Mouse (Mus musculus) retina, postnatal 7 days (tissue): ENCODE measurements around the gene St6gal1.
"Not testable (repeated sequence)": the region's sequence is repeated elsewhere in the genome, so short reads cannot be mapped to it uniquely, and the experiment has no call there.

Experiments used
- DNase-seq: peaks from one replicate; pipeline ENCODE4 v3.0.0-alpha.2; 2012; ENCODE audit warnings: low read depth, low spot score

St6gal1 gene

DNA sequence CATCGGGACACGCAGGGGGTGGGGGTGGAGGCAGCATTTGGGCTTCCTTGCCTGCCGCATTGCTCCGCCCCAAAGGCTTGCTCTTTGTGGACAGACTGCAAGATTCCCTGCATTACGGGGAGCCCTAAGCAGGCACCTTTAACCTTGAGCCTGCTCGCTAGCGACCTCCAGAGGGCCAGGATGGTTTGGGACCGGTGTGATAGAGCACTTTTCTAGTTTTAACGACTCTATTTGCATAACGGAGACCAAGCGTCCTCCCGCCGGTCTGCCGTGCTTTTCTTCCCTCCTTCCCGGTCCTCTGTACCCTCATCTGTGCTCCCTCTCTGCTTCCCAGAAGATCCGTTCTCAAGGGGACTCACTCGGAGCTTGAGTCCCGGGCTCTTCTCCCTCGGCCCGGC lies at the start of gene St6gal1:
St6gal1 (plus strand) TSS at position 70 of the 398 bp plus-strand sequence.
- no peak for DNase-seq

DNA sequence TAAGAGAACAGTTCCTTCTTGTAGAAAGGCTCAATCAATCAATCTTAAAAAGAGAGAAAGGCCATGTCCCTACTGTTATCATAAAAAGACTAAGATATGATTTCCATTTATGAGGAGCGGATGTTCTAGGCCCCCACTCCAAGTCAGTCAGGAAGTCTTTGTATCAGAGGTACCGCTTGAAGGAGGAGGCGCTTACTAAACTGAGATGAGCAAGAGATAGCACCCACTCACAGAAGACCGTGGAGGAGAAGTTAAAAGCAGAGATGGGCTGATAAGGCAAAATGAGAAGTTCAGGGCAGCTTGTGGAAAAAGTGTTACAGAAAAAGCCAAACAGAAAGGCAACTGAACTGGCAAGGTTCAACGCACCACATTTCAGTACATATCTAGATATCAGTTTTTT lies 49.7 kb upstream of the St6gal1 start:
- no peak for DNase-seq

DNA sequence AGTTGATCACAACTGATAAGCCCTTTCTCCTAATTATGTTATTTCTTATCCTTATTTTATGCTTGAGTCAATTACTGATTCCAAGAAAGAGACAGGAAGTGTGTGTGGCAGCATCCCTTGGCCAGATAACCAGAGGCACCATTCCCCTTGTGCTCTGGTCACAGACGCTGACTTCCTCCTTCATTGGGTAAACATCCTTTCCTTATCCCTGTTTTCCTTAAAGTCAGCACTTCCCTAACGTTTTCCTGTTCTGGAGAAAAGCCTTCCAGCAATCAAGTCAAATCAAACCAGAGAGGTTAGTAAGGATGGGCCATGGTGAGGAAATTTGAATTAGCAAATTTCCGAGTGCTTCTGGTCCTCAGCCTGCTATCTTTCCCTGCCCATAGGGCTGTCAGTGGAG lies 48.6 kb upstream of the St6gal1 start:
- no peak for DNase-seq

DNA sequence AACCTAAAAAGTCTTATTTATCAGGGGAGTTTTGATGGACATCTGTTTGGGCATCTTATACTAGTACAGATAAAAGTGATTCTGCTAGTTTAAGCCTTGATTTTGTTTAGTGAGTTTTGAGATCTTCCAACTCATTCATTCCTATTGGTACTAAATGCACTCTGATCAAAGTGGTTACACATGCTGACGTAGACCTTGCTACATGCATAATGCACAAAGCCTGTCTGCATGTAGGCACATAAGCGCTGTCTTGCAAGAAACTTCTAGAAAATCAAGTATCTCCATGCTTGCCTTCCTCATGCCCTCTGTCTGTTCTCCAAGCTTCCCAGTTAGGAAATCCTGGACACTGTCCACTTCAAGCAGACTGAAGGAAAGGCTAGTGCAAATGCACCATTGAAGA lies 46.7 kb upstream of the St6gal1 start:
- DNase-seq: no peak

DNA sequence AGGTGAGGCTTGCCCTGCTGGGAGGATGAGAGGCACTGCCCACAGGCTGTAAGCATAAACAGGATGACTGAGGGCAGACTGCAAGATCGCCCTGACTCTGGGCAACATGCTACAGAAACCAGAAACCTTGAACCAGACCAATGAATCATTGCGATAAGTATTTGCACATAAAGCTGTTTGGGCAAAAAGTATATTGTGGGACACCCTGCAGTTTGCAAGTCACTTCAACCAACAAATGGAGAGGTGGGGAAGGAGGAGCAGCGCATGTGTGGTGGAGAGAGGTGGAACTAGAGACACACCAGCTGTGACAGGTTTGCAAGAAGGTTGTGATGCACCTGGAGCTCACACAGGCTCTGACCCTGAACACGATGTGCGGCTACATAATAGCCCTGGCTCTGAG lies 45.7 kb upstream of the St6gal1 start:
- DNase-seq: no peak

DNA sequence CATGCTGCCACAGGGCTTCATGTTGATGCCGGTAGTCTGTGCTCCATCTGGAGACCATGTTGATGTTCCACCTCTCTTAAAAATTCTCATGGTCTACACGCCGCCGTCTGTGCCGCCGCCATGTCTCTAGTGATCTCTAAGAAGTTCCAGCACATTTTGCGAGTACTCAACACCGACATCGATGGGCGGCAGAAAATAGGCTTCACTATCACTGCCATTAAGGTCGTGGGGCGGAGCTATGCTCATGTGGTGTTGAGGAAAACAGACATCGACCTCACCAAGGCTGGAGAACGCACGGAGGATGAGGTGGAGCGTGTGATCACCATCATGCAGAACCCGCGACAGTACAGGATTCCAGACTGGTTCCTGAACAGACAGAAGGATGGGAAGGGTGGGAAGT lies 45.1 kb upstream of the St6gal1 start:
- not testable (repeated sequence) for DNase-seq

DNA sequence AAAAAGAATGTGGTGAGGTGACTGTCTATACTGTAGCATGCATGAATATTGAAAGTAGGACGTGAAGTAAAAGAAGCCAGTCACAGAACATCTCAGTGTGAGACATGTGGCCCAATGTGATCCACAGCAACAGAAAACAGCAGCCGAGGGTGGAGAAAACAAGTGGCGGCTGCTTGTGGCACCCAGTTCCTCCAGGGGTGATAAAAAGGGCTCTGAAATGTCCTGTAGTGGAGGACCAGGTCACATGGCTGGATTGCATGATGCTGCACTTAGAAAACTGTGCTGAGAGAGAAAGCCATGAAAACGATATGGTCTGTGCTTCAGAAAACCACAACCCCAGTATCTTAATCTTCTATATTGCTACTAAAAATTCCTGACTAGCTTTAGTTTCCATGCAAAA lies 43.5 kb upstream of the St6gal1 start:
- DNase-seq: no peak

DNA sequence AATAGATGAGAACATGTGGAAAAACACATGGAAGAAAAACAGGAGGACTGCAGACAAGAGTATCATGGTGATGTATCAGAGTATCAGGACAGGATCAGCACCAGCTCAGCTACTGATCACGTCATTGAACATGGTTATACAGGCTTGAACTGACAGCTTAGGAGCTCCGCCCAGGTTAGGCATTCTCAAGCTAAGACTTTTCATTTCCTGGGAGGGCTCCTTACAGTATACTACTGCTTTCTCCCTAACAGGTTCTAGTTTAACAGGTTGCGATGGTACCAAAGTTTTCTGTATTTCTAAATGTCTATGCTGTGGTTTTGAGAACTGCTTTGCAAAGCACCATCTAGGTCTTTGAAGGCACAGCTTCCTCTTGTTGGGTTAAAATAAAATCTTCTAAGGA lies 43.1 kb upstream of the St6gal1 start:
- no peak for DNase-seq

DNA sequence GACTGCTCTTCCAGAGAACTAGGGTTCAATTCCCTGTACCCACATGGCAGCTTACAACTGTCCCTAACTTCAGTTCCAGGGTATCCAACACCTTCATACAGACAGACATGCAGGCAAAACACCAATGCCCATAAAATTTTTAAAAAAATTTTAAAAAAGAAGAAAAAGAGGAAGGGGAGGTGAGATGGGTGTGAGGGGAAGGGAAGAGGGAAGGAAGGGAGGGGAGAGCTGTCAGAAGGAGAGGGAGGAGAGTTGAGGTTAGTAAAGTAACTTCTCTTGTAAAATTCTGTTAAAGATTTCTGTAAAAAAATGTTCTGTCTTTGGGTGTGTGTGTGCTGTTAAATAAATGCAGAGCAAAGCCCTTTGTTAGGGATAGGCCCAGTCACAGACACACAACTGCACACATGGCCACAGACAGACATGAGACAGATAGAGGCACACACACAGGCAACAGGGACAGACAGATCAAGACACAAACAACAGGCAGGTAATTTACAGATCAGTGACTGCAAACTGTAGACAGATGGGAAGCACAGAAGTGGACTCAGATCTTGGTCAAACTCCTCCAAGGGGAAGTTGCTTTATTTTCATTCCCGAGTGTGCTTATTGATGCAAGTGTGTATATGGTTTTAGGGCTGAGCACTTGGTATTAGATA lies 42.5 kb upstream of the St6gal1 start:
- DNase-seq: no peak

DNA sequence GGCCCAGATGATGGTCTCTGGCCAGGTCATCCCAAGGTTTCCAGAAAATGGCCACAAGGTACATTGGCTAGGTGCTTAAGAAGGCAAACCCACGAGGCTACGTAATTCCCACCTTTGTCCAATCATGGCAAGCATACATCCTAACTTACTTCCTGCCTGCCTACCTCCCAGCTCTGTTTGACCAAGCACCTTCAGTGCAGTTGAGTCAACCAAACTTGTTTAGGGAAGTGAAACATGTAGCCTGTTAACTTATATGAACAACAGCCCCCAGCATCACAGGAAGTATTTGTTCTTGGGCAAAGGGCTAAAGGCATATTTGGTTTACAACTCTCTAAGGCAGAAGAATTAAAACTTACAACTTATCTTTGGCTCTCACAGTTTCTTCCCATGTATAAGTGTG lies 38.7 kb upstream of the St6gal1 start:
- no peak for DNase-seq

DNA sequence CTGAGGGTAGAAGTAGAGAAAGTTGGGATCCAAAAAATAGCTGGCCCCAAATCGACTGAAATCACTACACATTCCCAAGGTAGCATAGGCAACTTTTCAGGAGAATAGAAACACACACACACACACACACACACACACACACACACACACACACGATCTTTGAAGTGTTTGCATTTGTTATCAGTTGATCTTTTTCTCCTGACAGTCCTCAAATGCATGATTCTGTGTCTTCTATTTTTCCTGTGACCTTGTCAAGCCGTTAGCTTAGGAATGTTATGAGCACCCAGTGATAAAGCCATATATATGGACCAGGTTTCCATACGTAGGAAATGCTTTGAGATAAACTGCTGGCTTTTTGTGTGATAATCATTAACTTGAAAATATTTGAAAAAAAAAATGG lies 38.1 kb upstream of the St6gal1 start:
- DNase-seq: no peak

DNA sequence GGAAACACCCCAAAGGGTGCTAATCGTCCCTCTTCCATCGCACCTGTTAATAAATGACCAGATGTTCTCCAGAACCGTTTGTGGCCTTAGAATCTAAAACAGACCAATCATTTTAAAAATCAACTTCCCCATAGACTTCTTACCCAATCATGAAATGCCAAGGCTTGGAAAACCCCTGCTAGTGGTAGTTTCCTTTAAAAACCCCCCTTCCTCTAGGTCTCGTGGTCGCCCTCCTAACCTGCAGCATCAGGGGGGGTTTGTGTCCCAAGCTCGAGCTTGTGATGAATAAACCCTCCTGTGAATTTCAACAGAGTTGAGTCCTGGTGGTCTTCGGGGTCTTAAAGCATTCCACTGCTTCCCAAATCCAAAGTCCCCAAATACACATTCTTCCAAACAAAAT lies 36.6 kb upstream of the St6gal1 start:
- DNase-seq: no peak

DNA sequence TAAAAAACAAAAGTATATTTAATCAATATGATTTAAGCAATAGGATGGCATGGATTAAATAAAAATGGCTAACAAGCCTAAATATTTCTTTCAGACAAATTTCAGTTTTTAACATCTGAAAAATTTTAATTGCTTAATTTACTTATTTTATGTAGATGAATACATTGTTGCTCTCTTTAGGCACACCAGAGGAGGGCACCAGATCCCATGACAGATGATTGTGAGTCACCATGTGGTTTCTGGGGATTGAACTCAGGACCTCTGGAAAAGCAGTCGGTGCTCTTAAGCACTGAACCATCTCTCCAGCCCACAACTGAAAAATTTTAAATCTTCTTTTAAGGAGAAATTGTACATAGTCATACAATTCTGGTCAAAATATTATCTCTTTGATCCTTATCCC lies 34.9 kb upstream of the St6gal1 start:
- no peak for DNase-seq

DNA sequence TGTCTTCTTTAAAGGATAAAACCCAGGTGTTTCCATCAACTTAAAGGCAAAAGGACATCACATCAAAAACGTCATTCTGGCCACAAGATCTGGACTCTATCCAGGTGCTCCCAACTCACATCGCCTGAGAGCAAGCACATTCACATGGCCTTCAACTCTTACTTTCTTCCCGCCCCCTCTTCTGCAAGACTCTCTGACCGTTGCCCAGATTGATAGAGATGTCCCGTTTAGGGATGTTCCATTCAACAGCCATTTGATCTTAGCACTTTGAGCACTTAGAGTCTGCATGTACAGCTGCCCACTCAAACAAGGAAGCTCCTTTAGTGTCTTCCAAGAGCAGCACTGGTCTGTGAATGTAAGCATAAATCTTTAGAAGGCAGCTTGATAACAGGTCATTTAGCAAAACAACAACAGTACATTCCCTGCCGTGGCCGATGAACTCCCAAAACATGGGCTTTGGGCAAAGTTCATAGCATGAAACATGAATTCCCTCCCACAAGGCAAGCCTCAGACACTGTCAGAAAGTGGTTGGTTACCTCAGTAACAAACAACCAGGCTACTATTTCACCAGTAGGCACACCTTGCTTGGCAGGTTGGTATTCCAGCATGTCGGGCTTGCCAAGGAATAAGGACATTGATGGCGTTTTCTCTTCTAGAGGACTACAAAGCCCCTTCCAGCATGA lies 32.8 kb upstream of the St6gal1 start:
- DNase-seq: no peak

DNA sequence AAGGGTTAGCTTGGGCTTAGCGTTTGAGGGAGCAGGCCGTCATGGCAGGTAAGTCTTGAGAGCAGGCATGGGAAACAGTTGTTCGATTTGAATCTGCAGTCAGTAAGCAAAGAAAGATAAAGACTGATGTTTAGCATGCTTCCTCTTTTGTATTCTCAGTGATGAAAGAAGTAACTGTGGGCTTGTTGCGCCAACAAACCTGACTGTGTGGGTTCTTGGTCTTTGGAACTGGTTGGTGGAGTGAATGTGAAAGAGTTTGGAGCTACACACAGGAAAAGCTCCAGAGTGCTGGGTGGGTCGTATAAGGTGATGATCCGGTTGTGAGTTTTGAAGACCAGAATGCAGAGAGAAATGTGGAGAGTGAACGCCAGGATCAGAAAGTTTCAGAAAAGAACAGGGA lies 28.9 kb upstream of the St6gal1 start:
- no peak for DNase-seq

DNA sequence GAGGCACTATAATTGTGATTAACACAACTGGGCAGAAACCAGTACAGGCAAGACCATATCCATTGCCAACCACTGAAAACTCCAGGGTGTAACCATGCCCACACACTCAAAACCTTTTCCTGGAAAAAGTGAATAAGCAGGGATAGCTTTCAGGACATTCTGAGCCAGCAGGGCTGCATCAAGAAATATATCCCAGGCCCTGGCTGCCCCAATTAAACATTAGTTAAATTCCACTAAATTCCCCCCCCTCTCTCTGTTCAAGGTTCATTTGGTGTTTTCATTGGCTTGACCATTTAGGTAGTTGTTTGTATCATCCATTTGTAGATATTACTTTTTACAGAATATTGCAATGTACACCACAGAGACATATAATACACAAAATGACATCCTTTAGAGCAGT lies 28.2 kb upstream of the St6gal1 start:
- no peak for DNase-seq

DNA sequence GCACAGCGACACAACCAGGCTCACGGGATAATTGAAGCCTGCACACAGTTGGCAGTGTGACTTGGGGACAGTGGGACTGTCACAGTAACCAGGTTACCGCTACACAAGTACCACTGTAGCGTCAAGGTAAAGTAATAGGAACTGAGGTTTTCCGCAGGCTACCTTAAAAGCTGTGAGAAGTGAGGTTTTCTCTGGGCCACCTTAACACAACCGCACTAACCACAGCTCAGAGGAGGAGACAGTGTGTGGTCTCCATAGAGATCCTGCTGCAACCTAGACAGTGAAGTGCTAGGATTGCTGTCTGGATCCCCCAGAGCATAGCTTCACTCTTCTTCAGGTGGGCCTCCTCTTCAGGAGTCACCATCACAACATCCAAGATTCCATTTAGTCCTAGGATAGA lies 27.7 kb upstream of the St6gal1 start:
- no peak for DNase-seq

DNA sequence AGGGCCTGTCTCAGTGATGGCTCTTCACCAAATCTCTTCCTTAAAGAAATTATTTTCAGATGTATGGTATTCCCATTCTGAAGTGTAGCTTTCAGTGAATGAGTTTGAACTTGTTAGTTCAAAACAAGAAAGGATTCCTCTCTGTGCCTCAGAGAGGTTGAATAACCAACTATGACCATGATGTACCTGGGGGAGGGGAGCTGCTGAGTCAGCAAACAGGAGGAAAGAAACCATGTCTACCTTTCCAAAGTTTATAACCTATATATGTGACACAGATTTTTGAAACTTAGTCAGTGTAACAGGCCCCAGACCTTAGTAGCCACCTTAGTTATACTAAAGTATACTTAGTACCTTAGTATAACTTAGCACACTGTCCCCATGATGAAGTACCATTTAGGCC lies 23.0 kb upstream of the St6gal1 start:
- no peak for DNase-seq

DNA sequence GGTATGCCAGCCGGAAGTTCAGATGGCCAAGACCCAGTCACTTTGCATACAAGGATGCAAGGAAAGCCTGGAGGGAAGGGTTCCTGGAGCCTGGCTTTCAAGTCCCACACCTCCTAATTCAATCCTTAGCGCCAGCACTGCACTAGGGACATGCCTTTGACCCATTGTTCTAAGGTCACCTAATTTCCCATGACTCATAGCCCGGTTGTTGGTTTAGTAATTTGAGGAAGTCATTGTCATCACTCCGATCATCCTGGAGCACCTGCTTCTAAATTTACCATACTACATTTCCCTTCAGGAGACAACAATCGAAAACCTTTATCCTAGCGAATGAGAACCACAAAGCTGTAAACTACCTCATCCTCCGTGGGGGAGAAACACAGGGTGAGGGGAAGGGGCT lies 10.2 kb upstream of the St6gal1 start:
- no peak for DNase-seq

DNA sequence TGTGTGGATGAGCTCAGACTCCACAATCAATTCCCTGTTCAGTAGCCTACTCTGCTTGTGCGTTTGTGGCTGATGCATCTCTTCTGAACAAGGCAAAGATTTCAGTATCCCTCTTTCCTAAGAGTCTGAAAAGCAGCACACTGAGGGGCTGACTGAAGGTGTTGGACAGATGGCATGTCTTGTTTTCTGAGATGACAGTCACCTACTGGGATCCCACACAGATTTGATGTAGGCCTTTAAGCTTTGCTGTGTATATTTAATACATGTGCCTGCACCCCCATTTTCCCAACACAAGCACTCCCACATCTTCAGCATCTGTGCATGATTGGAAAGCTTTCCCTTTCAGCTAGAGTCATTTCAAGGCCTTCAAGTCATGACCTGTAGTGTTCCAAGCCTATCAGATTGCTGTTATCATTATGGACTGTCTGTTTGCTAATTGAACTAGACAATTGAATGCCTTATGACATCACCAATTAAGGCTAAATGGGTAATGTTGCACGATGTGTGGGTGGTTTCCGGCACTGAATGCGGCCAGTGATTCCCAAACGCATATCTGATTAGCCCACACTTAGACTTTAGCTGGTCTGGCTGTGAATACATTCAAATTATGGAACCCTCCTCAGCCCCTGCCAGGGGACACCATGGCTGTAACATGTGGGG lies 9.2 kb upstream of the St6gal1 start:
- no peak for DNase-seq

DNA sequence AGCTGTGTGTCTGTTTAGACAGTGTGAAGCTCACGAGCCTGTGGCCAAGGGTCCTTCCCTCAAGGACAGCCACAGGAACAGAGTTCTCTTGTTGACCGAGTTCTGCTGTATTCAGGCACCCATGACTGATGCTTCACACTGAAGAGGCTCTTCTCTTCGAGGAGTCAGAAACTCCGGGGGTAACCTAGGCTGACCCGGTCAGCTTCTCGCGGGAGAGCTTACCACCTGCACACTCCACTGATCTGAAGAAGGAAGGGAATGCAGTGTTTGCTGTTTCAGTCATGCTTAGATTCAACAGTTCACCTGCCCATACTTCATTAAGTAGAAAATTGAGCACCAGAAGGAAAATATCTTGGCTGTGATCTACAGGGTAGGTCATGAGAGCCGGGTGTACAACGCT lies 8.2 kb upstream of the St6gal1 start:
- no peak for DNase-seq

DNA sequence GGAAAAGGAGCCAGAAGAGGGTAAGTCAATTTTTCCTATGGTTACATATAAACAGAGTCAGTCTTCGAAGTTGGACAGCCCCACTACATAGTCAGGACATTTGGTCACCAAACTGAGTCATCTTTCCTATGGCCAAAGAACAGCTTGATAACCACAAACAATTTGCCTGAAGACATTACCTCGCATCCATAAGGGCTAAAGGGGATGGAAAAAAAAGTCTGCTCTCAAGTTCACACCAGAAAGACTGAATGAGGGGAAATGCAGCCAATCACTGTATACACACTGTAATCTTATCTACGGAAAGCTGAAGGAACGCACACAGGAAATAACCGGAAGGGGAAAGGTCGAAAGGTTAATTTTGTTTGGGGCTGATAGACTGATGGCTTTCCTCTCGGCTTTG lies 6.2 kb upstream of the St6gal1 start:
- no peak for DNase-seq

DNA sequence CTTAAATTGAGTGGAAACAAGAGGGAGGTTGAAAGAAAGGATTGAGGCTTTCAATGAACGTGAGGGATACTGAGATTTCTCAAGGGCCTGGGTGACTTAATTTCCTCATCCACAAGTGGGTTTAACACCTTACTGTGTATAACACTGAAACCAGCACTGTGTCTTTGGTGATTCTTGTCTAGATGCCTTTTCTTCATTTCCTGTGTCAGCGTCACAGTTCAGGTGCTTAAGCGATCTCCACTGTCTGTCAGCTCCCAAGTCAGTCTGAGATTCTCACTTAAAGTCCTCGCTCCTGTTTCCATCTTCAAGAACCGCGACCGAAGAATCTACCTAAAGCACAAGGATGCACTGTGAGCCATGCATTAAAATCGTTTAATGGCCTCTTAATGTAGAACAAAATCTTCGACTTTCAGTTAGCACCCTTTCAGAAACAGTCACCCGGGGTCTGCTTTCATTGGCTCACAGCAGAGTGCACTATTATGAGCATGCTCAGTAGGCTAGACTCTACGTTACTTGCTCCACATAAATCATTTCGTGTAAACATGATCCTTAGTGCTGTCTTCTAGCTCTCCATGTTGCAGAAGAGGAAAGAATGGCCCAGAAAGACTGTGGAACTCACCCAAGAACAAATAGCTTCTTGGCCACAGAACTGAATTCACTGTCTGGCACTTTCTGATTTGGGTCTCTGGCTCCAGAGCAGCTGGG lies 1.2 kb upstream of the St6gal1 start:
- no peak for DNase-seq
